Mouse (Mus musculus): ENCODE results near the gene Rcc2. TPM values are rescaled to one million over a fixed set of nuclear protein-coding genes. Genes with fewer than 3 reads are reported as not detected.

Gene Rcc2
- total RNA-seq, 2 experiments from 2014 or later: 14.0 to 14.8 TPM

- intact Hi-C loops (cut with DNase I): no loop called here
Observed at GRCm38 (mm10) chr4:140707615-140708014, 7.3 kb downstream of the Rcc2 start.

DNA sequence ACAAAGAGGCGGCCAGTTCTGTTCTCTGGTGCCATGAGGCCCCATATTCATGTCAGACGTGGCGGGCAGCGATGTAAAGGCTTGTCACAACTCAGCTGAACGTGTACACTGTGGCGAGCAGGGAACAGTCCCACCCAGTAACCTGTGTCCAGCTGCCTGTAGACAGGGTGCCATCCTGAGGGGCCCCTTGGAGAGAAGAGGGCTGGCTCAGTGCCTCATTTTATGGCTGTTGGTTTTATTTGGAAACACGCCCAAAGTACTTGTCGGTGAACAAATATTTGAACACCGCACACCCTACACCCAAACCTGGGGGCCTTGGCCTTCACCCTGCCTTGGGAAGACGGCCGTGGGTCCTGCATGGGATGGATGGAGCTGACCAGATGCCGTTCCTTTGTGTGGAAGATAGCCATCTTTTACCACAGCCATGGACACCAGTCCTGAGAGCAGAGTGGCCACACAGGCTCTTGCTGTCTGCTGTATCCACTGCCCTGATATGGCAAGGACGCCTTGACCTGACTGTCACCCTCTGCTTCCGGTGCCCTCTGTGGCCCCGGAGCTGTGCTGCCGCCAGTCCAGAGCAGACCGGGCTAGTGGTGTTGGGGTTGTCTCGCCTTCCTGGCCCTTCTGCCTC lies 8.1 kb downstream of the Rcc2 start:
- DNase-seq: no peak
- intact Hi-C loops (cut with DNase I): no loop called here

More at GRCm38 (mm10) chr4:140707615-140708014, 7.3 kb downstream of the Rcc2 start:
- no peak for DNase-seq

- DNase-seq: no peak
- intact Hi-C loops (cut with DNase I): no loop called here
Observed at GRCm38 (mm10) chr4:140709111-140709510, 8.8 kb downstream of the Rcc2 start.

- no peak for DNase-seq
- intact Hi-C loops (cut with DNase I): no loop called here
Observed at GRCm38 (mm10) chr4:140709617-140710016, 9.3 kb downstream of the Rcc2 start.

- no peak for DNase-seq
- intact Hi-C loops (cut with DNase I): no loop called here
Observed at GRCm38 (mm10) chr4:140710781-140711180, 10.4 kb downstream of the Rcc2 start.

DNA sequence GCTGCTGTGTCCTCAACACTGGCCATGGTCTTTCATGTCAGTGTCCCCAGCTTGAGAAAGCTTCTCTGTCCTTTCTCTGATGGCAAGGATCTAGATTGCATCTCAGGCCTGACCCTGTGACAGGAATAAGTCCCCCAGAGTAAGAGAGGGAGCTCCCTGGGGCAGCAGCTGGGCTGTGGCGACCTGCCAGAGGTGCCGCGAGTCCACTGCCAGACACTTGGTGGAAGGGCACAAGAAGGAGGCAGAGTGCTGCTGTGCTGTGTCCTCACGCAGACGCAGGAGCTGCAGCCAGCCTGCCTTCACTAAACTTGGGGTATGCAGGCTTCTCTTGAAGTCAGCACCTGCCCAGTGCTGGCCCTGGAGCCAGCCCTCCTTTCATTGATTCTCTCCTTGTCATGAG lies 11.0 kb downstream of the Rcc2 start:
- DNase-seq: no peak
- intact Hi-C loops (cut with DNase I): no loop called here

GRCm38 (mm10) chr4:140713480-140714365 lies 13.4 kb downstream of the Rcc2 start:
- DNase-seq: peak; percentile 92 to 93
- intact Hi-C loops (cut with DNase I): loop anchor here (1.0 kb wide), 1 partner anchor 34 kb away; no protein-coding TSS in a partner anchor

GRCm38 (mm10) chr4:140714586-140714985 lies 14.2 kb downstream of the Rcc2 start:
- DNase-seq: no peak
- intact Hi-C loops (cut with DNase I): loop anchor here (1.0 kb wide), 1 partner anchor 35 kb away; no protein-coding TSS in a partner anchor

GRCm38 (mm10) chr4:140716994-140717393 lies 16.7 kb downstream of the Rcc2 start:
- intact Hi-C loops (cut with DNase I): no loop called here
- DNase-seq: no peak

GRCm38 (mm10) chr4:140718436-140718835 lies 18.1 kb downstream of the Rcc2 start:
- intact Hi-C loops (cut with DNase I): no loop called here
- no peak for DNase-seq

DNA sequence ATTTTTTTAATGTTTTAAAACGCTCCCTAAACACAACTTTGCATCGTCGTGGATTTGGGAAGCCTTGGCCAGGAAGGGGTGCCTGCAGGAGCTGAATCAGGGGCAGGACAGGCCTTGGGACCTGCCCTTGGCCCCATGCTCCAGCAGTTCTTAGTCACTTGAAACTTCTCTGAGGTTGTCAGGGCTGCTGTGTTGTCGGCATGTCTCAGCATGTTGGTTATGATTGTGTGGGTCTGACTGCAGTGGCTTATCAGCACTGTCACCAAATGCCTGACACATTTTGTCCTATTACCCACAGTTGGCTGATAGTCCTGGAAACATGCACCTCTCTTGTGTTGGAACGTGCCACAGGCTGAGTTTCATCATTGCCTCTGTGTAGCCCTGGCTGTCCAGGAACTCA lies 19.8 kb downstream of the Rcc2 start:
- intact Hi-C loops (cut with DNase I): no loop called here

DNA sequence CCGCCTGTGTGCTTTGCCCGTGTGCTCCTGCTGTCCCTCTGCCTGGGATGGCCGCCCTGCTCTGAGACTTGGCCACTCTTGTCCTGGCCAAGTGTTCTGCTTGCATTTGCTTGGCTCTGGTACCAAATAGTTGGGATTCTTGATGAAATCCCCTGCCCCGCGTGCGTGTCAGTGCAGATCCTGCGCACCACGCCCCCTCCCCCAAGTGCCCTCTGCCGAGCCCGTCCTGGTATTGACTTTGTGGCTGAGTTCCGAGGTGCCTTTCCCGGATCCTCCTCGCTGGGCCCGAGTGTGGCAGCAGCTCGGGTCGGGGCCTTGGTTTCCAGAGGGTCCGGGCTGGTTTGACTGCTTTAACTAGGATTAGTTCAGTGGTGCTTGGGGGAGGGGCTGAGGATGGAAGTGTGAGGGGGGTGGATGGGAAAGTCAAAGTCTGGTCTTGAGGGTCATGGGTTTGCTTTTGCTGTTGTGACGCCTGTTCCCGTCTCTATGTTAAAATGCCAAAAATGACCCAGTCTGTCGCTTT lies 21.7 kb downstream of the Rcc2 start:
- intact Hi-C loops (cut with DNase I): no loop called here
- no peak for DNase-seq

More for the DNA sequence above, 19.8 kb downstream of the Rcc2 start:
- no peak for DNase-seq

GRCm38 (mm10) chr4:140722710-140723109 lies 22.4 kb downstream of the Rcc2 start:
- DNase-seq: no peak
- intact Hi-C loops (cut with DNase I): no loop called here

- intact Hi-C loops (cut with DNase I): no loop called here
- no peak for DNase-seq
Observed at GRCm38 (mm10) chr4:140723192-140723591, 22.9 kb downstream of the Rcc2 start.

- intact Hi-C loops (cut with DNase I): loop anchor here (1.0 to 2.0 kb wide), 2 partner anchors 178 to 235 kb away; no protein-coding TSS in a partner anchor
- peak in 1 of 2 experiments; percentile 36 for DNase-seq
Observed at GRCm38 (mm10) chr4:140723801-140724200, 23.5 kb downstream of the Rcc2 start.

GRCm38 (mm10) chr4:140724739-140725138 lies 24.4 kb downstream of the Rcc2 start:
- intact Hi-C loops (cut with DNase I): loop anchor here (1.0 to 2.0 kb wide), 2 partner anchors 178 to 234 kb away; no protein-coding TSS in a partner anchor

GRCm38 (mm10) chr4:140726907-140727306 lies 26.6 kb downstream of the Rcc2 start:
- no peak for DNase-seq
- intact Hi-C loops (cut with DNase I): no loop called here

More at GRCm38 (mm10) chr4:140724739-140725138, 24.4 kb downstream of the Rcc2 start:
- no peak for DNase-seq

DNA sequence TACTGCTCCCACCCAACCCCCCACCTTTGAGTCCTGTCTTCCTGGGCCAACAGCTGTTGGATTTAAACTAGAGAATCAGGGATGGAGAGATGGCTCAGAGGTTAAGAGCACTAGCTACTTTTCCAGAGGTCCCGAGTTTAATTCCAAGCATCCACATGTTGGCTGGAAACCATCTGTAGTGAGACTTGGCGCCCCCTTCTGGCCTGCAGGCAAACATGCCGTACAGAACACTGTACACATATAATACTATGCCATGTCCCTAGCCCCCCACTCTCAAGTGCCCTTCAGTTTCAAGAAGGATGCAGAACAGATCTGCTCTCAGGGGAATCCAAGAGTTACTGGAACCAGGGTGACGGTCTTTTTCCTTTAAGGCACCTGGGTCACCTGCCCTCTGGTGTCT lies 31.3 kb downstream of the Rcc2 start:
- no peak for DNase-seq
- intact Hi-C loops (cut with DNase I): no loop called here

DNA sequence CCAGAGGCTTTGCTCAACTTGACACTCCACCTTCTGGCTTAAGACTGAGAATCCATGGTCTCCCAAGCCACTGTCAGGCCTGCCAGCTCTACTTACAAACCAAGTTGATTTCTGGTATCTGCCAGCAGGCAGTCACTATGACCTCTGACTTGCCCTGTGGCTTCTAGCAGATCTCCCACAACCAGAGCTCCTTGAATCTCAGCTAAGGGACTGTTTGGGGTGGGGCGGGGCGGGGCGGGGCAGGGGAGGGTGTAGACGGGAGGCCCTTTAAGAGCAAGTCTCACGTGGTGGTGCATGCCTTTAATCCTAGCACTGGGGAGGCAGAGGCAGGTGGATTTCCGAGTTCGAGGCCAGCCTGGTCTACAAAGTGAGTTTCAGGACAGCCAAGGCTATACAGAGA lies 32.5 kb downstream of the Rcc2 start:
- intact Hi-C loops (cut with DNase I): no loop called here
- no peak for DNase-seq

- no peak for DNase-seq
- intact Hi-C loops (cut with DNase I): no loop called here
Observed at GRCm38 (mm10) chr4:140740655-140741054, 40.3 kb downstream of the Rcc2 start.

GRCm38 (mm10) chr4:140741401-140741800 lies 41.1 kb downstream of the Rcc2 start:
- DNase-seq: no peak
- intact Hi-C loops (cut with DNase I): no loop called here
